Comparison of ENCODE assay signal across 10 mouse cellular contexts in genomic region chr7:70634016-70634415, GRCm38 (mm10).
DNase-seq lines count a peak whose midpoint lies in the region; ATAC-seq lines count a peak whose summit lies in the region.
"Had no signal": no experiment of that assay in that cellular context is flagged by ENCODE, and none has a peak within 500 bp of the region (broad histone marks: within the 10 kb centered on the region; RNA-seq: fewer than 3 reads in every experiment).

No protein-coding gene starts in this region.

- intact Hi-C loops in left cerebral cortex, postnatal 25 days (cut with DNase I), result no loop called here

- no peak overlapping the region for H3K9ac ChIP-seq in limb, embryonic 15.5 days
- H3K9ac ChIP-seq: liver, embryonic 12.5 days had no signal

- H3K27ac ChIP-seq in limb, embryonic 15.5 days, result no peak overlapping the region
- H3K27ac ChIP-seq: liver, embryonic 12.5 days had no signal

- H3K27me3 ChIP-seq in limb, embryonic 15.5 days, result no peaks in the 10 kb centered on the region
- H3K27me3 ChIP-seq: liver, embryonic 12.5 days had no signal

- no peaks in the 10 kb centered on the region for H3K9me3 ChIP-seq in limb, embryonic 15.5 days
- H3K9me3 ChIP-seq: liver, embryonic 12.5 days had no signal

- 0 out of 2 replicates have a peak overlapping the region, but pooled peaks have one; percentile 5 for H3K4me2 ChIP-seq in limb, embryonic 15.5 days
- H3K4me2 ChIP-seq: liver, embryonic 12.5 days had no signal

- WGBS in limb, embryonic 15.5 days, result 21% methylated on average over 11 of the region's 11 CpGs

- peaks cover 11% of the 10 kb centered on the region for H3K4me1 ChIP-seq in limb, embryonic 15.5 days
- H3K4me1 ChIP-seq: liver, embryonic 12.5 days had no signal

- H3K36me3 ChIP-seq in limb, embryonic 15.5 days, result no peaks in the 10 kb centered on the region
- H3K36me3 ChIP-seq: liver, embryonic 12.5 days had no signal

- ATAC-seq in limb, embryonic 15.5 days (ENCODE audit: insufficient number of reproducible peaks, low FRiP score, low TSS enrichment, low read depth), result no peak
- no peak for ATAC-seq in erythroid progenitor cell, adult 5-6 weeks (replicated peaks; ENCODE audit: low FRiP score, poor library complexity, severe bottlenecking)
- ATAC-seq: forebrain, embryonic 16.5 days; liver, embryonic 12.5 days had no signal

- peak; percentile 13 for DNase-seq in kidney, adult 18-20 months
- DNase-seq in kidney, adult 8-10 months, result no peak
- peak; percentile 49 for DNase-seq in embryo, embryonic 11 days
- peak; percentile 51 for DNase-seq in forelimb bud, embryonic 11.5 days (ENCODE audit: low read depth, low spot score)
- no peak for DNase-seq in left cerebral cortex, postnatal 25 days (ENCODE audit: low spot score in 2 of 2)
- DNase-seq: right cerebral cortex, postnatal 14 days had no signal

- H3K4me3 ChIP-seq in limb, embryonic 15.5 days, result no peak overlapping the region
- H3K4me3 ChIP-seq: liver, embryonic 12.5 days had no signal

Comparison
In these comparisons a context has a peak if more than half of its experiments do, and no peak if none do; other contexts are left out.
1. DNase-seq: peak in kidney, adult 18-20 months (single experiment), embryo, embryonic 11 days (single experiment) and forelimb bud, embryonic 11.5 days (single experiment); none in kidney, adult 8-10 months (0 of 2) and left cerebral cortex, postnatal 25 days (0 of 2).